Mouse (Mus musculus): ENCODE measurements around the gene Olfr67. TPM values are rescaled to one million over a fixed set of nuclear protein-coding genes. Genes with fewer than 3 reads are reported as not detected.
A peak's percentile ranks its signal among the peaks of the same experiment; 100 is the strongest.
"Not testable (repeated sequence)": the region's sequence is repeated elsewhere in the genome, so short reads cannot be mapped to it uniquely, and the experiment has no call there.

Gene Olfr67
- total RNA-seq (2021) = not detected

- no peak for DNase-seq (ENCODE audit: low spot score in 2 of 2)
- intact Hi-C loops (cut with DNase I) = no loop called here
Observed at GRCm38 (mm10) chr7:103791721-103792120, at the start of gene Olfr67. Olfr67 (minus strand) TSS chr7:103791821.

- no peak for DNase-seq (ENCODE audit: low spot score in 2 of 2)
- intact Hi-C loops (cut with DNase I) = no loop called here
Observed at GRCm38 (mm10) chr7:103840268-103840667, 48.6 kb upstream of the Olfr67 start, which contains the start of gene Hbb-bh2. Hbb-bh2 (minus strand) TSS chr7:103840520.

GRCm38 (mm10) chr7:103827808-103828207 lies 36.2 kb upstream of the Olfr67 start, which contains the start of gene Hbb-bs:
Hbb-bs (minus strand) TSS chr7:103828096.
- intact Hi-C loops (cut with DNase I) = no loop called here
- DNase-seq (ENCODE audit: low spot score in 2 of 2) = no peak

- DNase-seq (ENCODE audit: low spot score in 2 of 2); intact Hi-C loops (cut with DNase I): not testable (repeated sequence)
Observed at GRCm38 (mm10) chr7:103827139-103827538, 35.5 kb upstream of the Olfr67 start.

DNA sequence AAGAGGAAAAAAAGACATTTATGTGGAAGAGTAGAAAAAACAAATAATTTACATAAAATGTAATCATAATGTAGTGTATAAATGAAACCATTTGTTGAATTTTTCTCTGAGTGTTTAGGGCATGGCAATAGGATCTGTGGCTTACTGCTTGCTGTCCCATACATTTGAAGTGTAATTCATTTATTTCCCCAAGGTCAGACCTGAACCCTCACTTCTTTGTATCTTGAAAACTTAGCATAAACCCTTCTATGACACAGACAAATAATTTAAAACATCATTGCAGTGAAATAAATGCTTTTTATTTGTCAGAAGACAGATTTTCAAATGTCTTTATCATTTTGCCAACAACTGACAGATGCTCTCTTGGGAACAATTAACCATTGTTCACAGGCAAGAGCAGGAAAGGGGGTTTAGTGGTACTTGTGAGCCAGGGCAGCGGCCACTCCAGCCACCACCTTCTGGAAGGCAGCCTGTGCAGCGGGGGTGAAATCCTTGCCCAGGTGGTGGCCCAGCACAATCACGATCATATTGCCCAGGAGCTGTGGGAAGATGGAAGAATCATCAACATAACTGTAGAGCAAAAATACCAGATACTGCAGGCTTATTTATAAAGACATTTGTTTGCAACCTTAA lies 34.8 kb upstream of the Olfr67 start:
- intact Hi-C loops (cut with DNase I) = no loop called here
- no peak for DNase-seq (ENCODE audit: low spot score in 2 of 2)

DNA sequence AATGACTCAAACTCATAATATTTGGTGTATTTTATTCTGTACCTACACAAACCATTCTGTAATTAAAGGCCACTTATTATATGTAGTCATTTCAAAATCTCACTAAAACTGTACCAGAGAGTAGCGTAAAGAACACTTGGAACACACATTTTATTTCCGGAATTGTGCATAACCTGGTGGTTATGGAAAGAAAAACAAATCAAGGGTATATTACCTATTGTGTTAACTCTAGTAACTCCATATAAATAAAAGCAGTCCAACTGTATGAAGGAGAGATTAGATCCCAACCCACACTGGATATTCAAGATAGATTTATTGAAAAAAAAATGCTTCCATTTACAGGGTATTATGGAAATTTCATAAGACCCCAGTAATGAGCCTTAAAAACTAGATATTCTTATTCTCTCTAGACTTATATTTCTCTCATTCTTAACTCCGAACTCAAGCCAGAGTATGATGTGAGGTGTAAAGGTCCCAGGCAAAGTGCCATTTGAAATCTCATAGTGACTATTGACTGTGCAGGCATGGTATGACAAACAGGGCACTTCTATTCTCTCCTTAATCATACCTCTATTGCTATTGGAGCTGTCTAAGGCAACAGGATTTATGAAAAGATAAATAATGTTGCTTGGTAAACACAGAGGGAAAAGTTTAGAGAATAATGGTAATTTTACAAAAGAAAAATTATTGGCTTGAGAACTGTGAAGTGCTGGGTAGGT lies 34.1 kb upstream of the Olfr67 start:
- intact Hi-C loops (cut with DNase I) = no loop called here
- DNase-seq (ENCODE audit: low spot score in 2 of 2) = no peak

DNA sequence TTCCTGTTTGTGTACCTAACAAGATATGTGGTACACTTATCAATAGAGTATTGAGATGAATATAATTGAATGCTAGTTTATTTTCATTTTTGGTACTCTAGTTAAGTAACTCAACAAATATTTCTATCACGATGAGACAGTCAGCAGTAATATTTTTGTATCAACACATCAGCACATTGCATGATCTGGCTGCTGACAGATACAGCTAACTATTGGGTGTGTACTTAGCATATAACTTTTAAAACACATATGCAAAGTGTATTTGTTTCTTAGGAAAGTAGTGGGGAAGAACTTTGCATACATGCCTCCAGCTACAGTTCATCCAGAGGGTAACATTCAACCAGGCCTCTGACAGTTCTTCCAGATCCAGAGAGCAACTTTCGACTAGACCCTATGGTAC lies 33.0 kb upstream of the Olfr67 start:
- intact Hi-C loops (cut with DNase I) = no loop called here
- DNase-seq (ENCODE audit: low spot score in 2 of 2) = no peak

DNA sequence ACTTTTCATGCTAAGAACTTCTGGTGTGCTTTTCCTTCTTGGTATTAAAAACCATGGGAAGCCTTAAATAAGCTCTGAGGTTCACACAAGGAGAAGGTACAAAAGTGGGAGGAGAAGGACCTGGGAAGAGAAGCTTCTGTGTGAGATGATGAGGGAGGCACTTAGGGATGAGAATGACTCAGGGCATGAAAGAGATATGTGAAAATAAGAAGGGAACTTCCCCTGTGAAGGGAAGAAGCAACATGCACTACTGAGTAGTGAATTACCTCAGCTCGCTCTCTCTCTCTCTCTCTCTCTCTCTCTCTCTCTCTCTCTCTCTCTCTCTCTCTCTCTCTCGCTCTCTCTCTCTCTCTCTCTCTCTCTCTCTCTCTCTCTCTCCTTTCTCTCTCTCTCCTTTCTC lies 23.5 kb upstream of the Olfr67 start:
- peak in 1 of 2 experiments; percentile 14 for DNase-seq (ENCODE audit: low spot score in 2 of 2)
- intact Hi-C loops (cut with DNase I) = not testable (repeated sequence)

DNA sequence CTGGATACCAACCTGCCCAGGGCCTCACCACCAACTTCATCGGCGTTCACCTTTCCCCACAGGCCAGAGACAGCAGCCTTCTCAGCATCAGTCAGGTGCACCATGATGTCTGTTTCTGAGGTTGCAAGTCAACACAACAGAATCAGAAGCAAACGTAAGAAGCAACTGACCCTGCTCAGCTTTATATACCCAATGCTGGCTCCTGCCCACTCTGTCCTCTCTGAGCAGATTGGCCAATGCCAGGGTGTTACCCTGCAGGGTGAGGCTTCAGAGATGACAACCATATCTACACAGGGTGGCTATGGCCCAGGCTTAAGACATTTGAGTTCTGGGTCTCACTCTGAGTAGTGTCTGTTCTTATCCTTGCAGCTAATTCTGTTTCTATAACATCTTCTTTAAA lies 22.1 kb upstream of the Olfr67 start, which contains the start of gene Hbb-bt:
Gene Hbb-bt, minus strand, starts transcription at position 231 of the 400 bp plus-strand sequence.
- intact Hi-C loops (cut with DNase I) = no loop called here

GRCm38 (mm10) chr7:103813152-103813551 lies 21.5 kb upstream of the Olfr67 start:
- DNase-seq (ENCODE audit: low spot score in 2 of 2); intact Hi-C loops (cut with DNase I): not testable (repeated sequence)

More for the DNA sequence above, 22.1 kb upstream of the Olfr67 start, which contains the start of gene Hbb-bt:
- no peak for DNase-seq (ENCODE audit: low spot score in 2 of 2)

DNA sequence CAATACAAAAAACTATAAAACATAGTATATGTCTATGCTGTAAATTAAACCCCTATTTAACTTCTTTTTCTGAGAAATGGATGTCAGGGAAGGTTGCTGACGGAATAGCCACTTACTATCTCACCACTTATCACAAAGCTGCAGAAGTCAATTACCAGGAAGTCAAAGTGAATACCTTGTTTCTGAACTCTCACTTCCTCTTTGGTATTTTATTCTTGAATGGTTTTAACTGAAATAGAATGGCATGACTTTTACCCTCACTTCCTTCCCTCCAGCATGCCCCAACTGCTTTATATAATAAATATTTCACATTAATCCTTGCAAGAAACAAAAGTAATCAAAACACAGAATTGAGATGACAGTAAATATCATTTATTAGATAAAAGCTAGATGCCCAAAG lies 20.6 kb upstream of the Olfr67 start:
- DNase-seq (ENCODE audit: low spot score in 2 of 2) = no peak
- intact Hi-C loops (cut with DNase I) = no loop called here

DNA sequence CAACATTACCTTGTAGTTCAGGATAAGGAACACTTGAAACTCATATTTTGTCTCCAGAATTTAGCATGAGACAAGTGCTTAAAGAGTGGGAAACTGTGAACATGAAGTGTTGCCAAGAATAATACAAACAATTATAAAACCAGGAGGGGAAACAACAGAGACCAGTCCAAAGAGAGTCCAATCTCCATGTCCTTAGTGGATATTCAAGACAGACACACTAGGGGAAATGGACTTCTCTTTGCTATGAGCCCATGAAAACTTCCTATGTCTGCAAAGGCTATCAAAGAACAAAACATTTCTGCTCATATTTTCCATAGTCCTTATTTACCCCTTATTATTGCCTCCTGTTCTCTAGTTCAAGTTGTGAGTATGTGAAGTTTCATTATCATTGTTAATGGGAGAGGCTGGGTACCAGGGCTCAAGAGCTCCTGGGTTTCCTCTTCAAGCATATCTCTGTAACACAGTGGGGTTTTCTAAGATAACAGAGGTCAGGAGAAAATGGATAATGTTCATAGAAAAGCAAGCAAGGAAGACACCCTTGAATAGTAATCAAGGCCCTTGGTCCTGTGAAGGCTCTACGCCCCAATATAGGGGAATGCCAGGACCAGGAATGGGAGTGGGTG lies 19.7 kb upstream of the Olfr67 start:
- DNase-seq (ENCODE audit: low spot score in 2 of 2) = no peak
- intact Hi-C loops (cut with DNase I) = no loop called here

DNA sequence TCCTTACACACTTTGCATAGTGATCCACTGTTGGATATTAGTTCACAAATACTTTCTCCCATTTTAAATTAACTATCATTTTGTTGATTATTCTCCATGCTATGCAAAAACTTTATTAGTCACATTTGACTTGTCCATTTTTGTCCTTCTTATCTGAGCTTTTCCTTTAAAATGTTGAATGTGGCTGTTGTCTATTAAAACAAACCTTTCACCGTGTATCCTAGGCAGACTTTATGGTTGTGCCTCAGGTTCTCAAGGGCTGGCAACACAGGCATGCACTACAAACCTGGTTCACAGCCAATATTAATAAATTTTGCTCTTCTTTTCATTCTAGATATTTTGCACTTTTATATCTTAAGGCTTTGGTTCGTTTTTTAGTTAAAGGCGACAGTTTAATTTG lies 19.1 kb upstream of the Olfr67 start:
- DNase-seq (ENCODE audit: low spot score in 2 of 2) = no peak
- intact Hi-C loops (cut with DNase I) = no loop called here

GRCm38 (mm10) chr7:103810296-103810695 lies 18.7 kb upstream of the Olfr67 start:
- no peak for DNase-seq (ENCODE audit: low spot score in 2 of 2)
- intact Hi-C loops (cut with DNase I) = no loop called here

GRCm38 (mm10) chr7:103809801-103810155 lies 18.2 kb upstream of the Olfr67 start:
- intact Hi-C loops (cut with DNase I) = loop anchor here (10.0 kb wide), 1 partner anchor 1295 kb away; no protein-coding TSS in a partner anchor
- DNase-seq (ENCODE audit: low spot score in 2 of 2) = no peak

DNA sequence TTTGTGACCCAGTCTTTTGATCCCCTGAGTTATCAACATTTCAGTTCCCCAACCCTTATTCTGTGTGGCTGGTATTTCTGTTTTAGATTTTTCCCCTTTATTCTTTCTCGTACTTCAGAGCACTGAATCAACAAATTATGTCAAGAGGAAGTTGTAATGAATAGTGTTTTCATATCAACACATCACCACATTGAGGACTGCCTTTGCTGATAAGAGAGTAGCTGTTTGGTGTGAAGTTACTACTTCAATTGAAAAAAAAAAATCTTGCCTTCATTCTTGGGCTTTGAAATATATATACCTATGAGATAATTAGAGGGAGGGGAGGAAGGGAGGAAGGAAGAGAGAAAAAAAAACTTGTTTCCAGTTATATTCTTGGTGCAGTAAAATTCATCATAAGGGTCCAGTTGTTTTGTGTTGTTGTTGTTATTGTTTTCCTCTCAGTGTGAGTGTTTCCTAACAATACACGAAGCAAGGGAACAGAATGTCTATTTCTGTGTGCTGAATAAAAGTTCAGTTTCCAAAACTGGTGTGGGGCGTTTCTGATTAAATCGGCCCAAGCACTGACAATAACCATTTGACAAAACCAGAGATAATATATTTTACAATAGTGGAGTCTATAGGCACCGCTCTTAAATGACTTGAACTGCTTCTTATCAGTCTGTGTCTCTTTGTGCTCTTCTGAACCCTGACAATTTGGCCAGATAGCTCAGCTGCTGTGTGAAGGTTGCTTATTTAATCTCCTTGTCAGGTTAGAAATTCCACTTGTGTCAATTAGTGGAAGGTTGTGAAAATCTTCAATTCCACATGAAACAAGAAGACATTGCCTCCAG lies 17.6 kb upstream of the Olfr67 start:
- intact Hi-C loops (cut with DNase I) = loop anchor here (10.0 kb wide), 1 partner anchor 1294 kb away; no protein-coding TSS in a partner anchor
- no peak for DNase-seq (ENCODE audit: low spot score in 2 of 2)

DNA sequence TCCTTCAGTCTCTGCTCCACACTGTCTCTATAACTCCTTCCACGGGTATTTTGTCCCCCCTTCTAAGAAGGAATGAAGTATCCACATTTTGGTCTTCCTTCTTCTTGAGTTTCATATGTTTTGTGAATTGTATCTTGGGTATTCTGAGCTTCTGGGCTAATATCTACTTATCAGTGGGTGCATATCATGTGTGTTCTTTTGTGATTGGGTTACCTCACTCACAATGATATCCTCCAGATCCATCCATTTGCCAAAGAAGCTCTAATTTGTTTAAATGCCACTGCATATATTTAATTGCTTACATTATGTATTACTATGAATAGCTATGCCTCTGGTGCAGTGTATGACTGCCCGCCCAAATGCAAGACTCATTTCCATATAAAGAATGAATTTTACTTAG lies 16.5 kb upstream of the Olfr67 start:
- DNase-seq (ENCODE audit: low spot score in 2 of 2) = not testable (repeated sequence)
- intact Hi-C loops (cut with DNase I) = loop anchor here (10.0 kb wide), 1 partner anchor 1293 kb away; no protein-coding TSS in a partner anchor

- intact Hi-C loops (cut with DNase I) = loop anchor here (10.0 kb wide), 1 partner anchor 1292 kb away; no protein-coding TSS in a partner anchor
- peak; percentile 13 to 31 for DNase-seq (ENCODE audit: low spot score in 2 of 2)
Observed at GRCm38 (mm10) chr7:103806856-103807255, 15.2 kb upstream of the Olfr67 start.

DNA sequence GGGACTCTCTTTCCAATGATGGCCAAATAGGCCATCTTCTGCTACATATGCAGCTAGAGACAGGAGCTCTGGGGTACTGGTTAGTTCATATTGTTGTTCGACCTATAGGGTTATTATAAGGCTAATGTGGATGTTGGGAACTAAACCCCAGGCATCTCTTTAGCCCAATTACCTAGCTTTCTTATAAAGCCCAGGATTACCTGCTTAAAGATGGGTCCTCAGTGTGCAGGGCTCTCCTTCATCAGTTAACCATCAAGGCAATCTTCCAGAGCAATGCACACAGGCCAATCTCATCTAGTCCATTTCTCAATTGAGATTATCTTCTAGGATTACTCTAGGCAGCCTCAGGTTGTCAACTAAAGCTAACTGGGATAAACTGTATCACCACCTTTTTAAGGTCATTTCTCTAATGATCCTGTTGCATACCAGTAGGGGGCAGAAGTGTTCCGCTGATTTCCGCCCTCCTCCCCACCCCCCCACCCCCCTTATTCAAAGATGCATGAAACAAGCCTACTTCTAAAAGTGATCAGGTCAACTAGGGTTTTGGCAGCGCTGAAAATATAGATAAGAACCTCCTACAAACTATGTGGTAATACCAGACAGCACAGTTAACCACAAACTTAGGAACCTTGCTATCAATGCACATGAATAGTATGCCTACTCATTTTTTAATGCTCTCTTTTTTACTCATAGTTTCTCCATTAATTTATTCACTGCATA lies 1.2 kb upstream of the Olfr67 start:
- DNase-seq (ENCODE audit: low spot score in 2 of 2) = no peak
- intact Hi-C loops (cut with DNase I) = no loop called here
